Mouse (Mus musculus) hindbrain, embryonic 10.5 days (tissue): ENCODE data around the gene Stxbp1. TPM values are rescaled to one million over a fixed set of nuclear protein-coding genes. Genes with fewer than 3 reads are reported as not detected.

ENCODE experiments used
- DNase-seq: peaks from one replicate; pipeline ENCODE4 v3.0.0-alpha.2; 2017; ENCODE audit warnings: low spot score
- H3K27ac ChIP-seq: fragments of 300-500 bp; sonication (generic); 2 replicates; pipeline ENCODE4 v1.5.1; 2016; ENCODE audit warnings: mild to moderate bottlenecking, moderate library complexity
- H3K27me3 ChIP-seq: fragments of 300-500 bp; sonication (generic); 2 replicates; pipeline ENCODE4 v1.6.1; 2016; ENCODE audit warnings: mild to moderate bottlenecking; ENCODE audit not compliant: poor library complexity, insufficient read depth, severe bottlenecking
- H3K36me3 ChIP-seq: fragments of 300-500 bp; sonication (generic); 2 replicates; pipeline ENCODE4 v1.6.1; 2016; ENCODE audit warnings: mild to moderate bottlenecking, moderate library complexity
- H3K4me1 ChIP-seq: fragments of 300-500 bp; sonication (generic); replicated peaks from 2 replicates; pipeline ENCODE4 v1.6.1; 2016; ENCODE audit warnings: mild to moderate bottlenecking
- H3K4me3 ChIP-seq: fragments of 300-500 bp; sonication (generic); 2 replicates; pipeline ENCODE4 v1.5.1; 2016; ENCODE audit warnings: mild to moderate bottlenecking, moderate library complexity
- H3K9me3 ChIP-seq: fragments of 300-500 bp; sonication (generic); 2 replicates; pipeline ENCODE4 v1.6.1; 2016; ENCODE audit warnings: mild to moderate bottlenecking, moderate library complexity
- WGBS: fragments of 180-500 bp; shearing (Covaris S2); methylation state at CpG from one replicate; pipeline ENCODE4 v1.1.7; 2016; 5-methylcytosine and 5-hydroxymethylcytosine counted together
- polyA plus RNA-seq: library from polyadenylated mRNA; unstranded; fragments of >200 nt; fragmentation: Nextera tagmentation; extraction: Ambion mirVana; gene quantifications from 2 replicates; pipeline ENCODE4 v1.2.1, GENCODE M21; 2016

Gene Stxbp1
- polyA plus RNA-seq, 1 experiment from 2014 or later: 63.3 TPM

GRCm38 (mm10) chr2:32846101-32846804 is 792 bp downstream of the Stxbp1 start:
- Histone ChIP-seq H3K27ac (peak overlapping the region; percentile 89), H3K27me3 (peaks cover 18% of the 10 kb centered on the region), H3K36me3 (peaks cover 4% of the 10 kb centered on the region; the same call in 1 of the 2 replicates), H3K4me3 (peak overlapping the region; percentile 64), H3K9me3 (no peaks in the 10 kb centered on the region), H3K4me1 (peaks cover 33% of the 10 kb centered on the region)
- DNase-seq: peak; percentile 64
- WGBS: under 1% methylated on average over 33 of the region's 33 CpGs

- WGBS: 8% methylated on average over 12 of the region's 12 CpGs
- Histone ChIP-seq H3K27me3 (peaks cover 12% of the 10 kb centered on the region; the same call in 1 of the 2 replicates), H3K9me3 (no peaks in the 10 kb centered on the region), H3K4me3 (peak overlapping the region; percentile 64), H3K4me1 (peaks cover 29% of the 10 kb centered on the region), H3K27ac (no peak overlapping the region), H3K36me3 (peaks cover 4% of the 10 kb centered on the region; the same call in 1 of the 2 replicates)
- DNase-seq: no peak
These were observed 1.4 kb downstream of the Stxbp1 start for GRCm38 (mm10) chr2:32845572-32846100.

GRCm38 (mm10) chr2:32842558-32842957 is 4.5 kb downstream of the Stxbp1 start:
- Histone ChIP-seq H3K4me1 (peaks cover 46% of the 10 kb centered on the region), H3K4me3 (no peak overlapping the region), H3K9me3 (no peaks in the 10 kb centered on the region), H3K36me3 (peaks cover 4% of the 10 kb centered on the region; the same call in 1 of the 2 replicates), H3K27ac (no peak overlapping the region), H3K27me3 (peaks cover 7% of the 10 kb centered on the region; the same call in 1 of the 2 replicates)
- 39% methylated on average over 4 of the region's 4 CpGs for WGBS
- DNase-seq: no peak

- H3K4me3 ChIP-seq: no peak overlapping the region
- 67% methylated on average over 5 of the region's 5 CpGs for WGBS
- no peak overlapping the region for H3K27ac ChIP-seq
- H3K27me3 ChIP-seq: peaks cover 7% of the 10 kb centered on the region; the same call in 1 of the 2 replicates
- H3K36me3 ChIP-seq: peaks cover 4% of the 10 kb centered on the region; the same call in 1 of the 2 replicates
- DNase-seq: no peak
- H3K9me3 ChIP-seq: no peaks in the 10 kb centered on the region
- peaks cover 49% of the 10 kb centered on the region for H3K4me1 ChIP-seq
These were observed 5.9 kb downstream of the Stxbp1 start for GRCm38 (mm10) chr2:32841099-32841498.

DNA sequence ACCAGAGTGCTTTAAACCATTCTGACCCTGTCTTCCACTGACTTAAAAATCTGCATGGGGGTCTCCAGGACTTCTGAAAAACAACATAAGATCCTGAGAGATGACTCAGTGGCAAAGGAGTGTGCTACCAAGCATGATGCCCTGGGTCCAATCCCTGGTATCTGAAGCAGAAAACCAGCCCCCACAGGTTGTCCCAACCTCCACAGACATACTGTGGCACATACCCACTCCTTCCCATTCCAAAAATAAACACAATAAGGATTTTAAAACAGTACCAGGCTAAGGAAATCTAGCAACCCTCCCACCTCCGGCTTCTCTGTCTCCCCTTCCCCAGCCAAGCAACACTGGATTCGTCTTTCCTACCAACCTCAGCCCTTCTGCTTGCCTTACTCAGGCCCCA is 7.8 kb downstream of the Stxbp1 start:
- DNase-seq: no peak
- Histone ChIP-seq H3K27me3 (no peaks in the 10 kb centered on the region), H3K4me3 (no peak overlapping the region), H3K4me1 (peaks cover 46% of the 10 kb centered on the region), H3K36me3 (peaks cover 4% of the 10 kb centered on the region; the same call in 1 of the 2 replicates), H3K27ac (no peak overlapping the region), H3K9me3 (no peaks in the 10 kb centered on the region)
- 81% methylated on average over 2 of the region's 2 CpGs for WGBS

DNA sequence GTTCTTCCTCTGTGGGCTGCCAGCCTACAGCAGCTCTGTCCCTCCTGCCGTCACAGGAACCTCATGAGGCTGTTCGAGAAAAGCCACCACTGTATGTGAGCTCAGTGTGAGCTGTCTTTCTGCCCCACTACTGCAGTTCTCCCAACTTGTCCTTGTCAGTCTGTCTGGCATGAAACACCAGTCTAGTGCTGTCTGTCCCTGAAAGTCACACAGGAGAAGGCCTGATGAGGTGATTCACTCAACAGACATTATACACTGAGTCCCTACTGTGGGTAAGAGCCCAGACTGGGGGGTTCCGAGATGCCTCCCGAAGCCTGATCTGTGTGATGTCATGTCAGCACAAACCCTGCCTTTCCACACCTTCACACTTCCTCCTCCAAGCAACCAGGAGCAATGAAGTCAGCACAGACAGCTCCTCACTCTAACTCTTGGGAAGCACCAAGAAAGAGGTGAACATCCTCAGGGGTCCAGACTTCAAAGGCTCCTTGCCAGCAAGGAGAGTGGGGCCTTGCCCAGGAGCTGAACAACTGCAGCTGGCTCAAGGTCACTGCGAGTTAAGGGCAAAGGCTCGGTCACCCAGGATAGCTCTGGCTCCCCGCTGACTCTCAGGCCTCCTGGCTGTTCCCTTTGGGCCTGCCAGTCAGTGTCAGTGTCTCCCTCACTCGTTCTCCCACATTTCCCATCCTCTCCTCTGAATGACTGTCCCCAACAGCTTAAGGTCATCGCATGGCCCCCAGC is 8.7 kb downstream of the Stxbp1 start:
- H3K27me3 ChIP-seq: no peaks in the 10 kb centered on the region
- no peaks in the 10 kb centered on the region for H3K9me3 ChIP-seq
- no peak overlapping the region; the same call in 1 of the 2 replicates for H3K27ac ChIP-seq
- H3K36me3 ChIP-seq: peaks cover 4% of the 10 kb centered on the region; the same call in 1 of the 2 replicates
- no peak overlapping the region for H3K4me3 ChIP-seq
- WGBS: 66% methylated on average over 9 of the region's 9 CpGs
- DNase-seq: no peak
- peaks cover 42% of the 10 kb centered on the region for H3K4me1 ChIP-seq

DNA sequence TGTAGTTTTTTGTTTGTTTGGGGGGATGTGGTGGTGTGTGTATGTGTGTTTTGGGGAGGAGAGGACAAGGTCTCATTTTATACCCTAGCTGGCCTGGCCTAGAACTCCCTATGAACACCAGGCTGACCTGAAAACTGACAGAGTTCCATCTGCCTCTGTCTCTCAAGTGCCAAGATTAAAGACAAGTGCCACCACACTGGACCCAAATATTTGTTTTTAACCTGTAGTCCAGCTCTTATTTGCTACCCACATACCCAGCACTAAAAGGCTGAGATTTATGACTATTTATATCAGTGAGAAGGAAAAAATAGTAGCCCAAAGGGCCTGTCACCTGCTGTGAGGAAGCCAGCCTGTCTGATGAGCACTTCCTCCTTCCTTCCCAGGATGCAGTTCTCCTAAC is 11.5 kb downstream of the Stxbp1 start:
- Histone ChIP-seq H3K27me3 (no peaks in the 10 kb centered on the region), H3K9me3 (no peaks in the 10 kb centered on the region), H3K36me3 (no peaks in the 10 kb centered on the region), H3K4me1 (peaks cover 47% of the 10 kb centered on the region), H3K4me3 (no peak overlapping the region), H3K27ac (peak overlapping the region; percentile 29; the same call in 1 of the 2 replicates)
- no peak for DNase-seq

GRCm38 (mm10) chr2:32834496-32834895 is 12.5 kb downstream of the Stxbp1 start:
- no peaks in the 10 kb centered on the region for H3K9me3 ChIP-seq
- peaks cover 48% of the 10 kb centered on the region for H3K4me1 ChIP-seq
- no peak overlapping the region for H3K27ac ChIP-seq
- H3K27me3 ChIP-seq: no peaks in the 10 kb centered on the region
- WGBS: 68% methylated on average over 7 of the region's 7 CpGs
- no peak for DNase-seq
- H3K36me3 ChIP-seq: no peaks in the 10 kb centered on the region
- no peak overlapping the region for H3K4me3 ChIP-seq

DNA sequence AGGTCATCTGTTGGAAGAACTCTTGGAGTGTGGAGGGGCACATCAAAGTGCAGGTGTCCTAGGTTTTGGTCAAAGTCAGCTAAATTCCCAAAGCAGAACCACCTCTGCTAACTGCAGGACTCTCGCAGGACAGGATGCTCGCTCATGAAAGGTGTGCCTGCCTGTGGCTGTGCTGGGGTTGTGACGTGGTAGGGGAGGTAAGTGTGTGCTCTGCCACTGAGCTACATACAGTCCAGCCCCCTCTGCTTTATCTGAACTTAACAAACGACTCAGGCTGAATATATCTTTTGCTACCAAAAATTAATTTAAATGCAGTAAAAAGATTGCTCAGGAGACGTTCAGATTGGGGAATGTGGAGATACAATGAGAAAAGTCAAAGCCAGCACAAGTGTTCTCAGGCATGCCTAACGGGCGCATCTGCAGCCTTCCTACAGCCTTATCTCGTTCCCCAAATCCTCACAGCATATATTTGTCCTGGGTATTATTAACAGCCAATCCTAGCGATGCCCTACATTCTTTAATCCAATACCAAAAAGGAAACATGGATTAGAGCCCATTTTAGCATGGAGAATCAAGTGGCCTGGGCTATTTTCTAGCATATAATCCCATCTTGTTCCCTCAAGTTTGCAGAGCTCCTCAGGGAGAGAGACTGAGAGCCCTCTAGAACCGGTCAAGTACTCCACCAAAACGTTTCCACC is 17.9 kb downstream of the Stxbp1 start:
- Histone ChIP-seq H3K27ac (no peak overlapping the region), H3K4me1 (peaks cover 19% of the 10 kb centered on the region), H3K27me3 (no peaks in the 10 kb centered on the region), H3K36me3 (no peaks in the 10 kb centered on the region), H3K9me3 (no peaks in the 10 kb centered on the region), H3K4me3 (no peak overlapping the region)
- WGBS: 84% methylated on average over 11 of the region's 11 CpGs
- DNase-seq: no peak

DNA sequence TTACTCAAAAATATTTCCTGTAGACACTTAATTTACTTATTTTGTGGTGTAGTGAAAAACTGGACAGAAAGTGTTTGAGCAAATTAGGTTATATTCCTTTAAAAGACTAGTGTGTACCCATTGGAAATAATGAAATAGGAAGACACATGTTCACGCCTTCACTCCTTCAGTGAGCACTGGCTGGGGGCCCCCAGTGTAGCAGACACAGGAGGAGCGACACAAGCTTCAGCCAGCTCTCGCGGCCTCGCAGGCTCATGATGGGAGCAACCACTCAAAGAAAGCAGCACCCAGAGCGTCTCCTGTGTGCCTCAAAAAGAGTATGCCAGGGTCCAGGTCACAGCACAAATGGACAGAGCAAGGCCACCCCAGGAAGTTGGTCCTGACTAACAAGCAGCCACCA is 21.2 kb downstream of the Stxbp1 start:
- 87% methylated on average over 6 of the region's 6 CpGs for WGBS
- no peak for DNase-seq
- Histone ChIP-seq H3K4me1 (peaks cover 42% of the 10 kb centered on the region), H3K4me3 (no peak overlapping the region), H3K36me3 (no peaks in the 10 kb centered on the region), H3K9me3 (no peaks in the 10 kb centered on the region), H3K27ac (peak overlapping the region; percentile 31; the same call in 1 of the 2 replicates), H3K27me3 (no peaks in the 10 kb centered on the region)

GRCm38 (mm10) chr2:32824778-32825177 is 22.3 kb downstream of the Stxbp1 start:
- no peaks in the 10 kb centered on the region for H3K36me3 ChIP-seq
- no peak for DNase-seq
- WGBS: 91% methylated on average over 1 of the region's 1 CpGs
- H3K4me3 ChIP-seq: no peak overlapping the region
- peak overlapping the region; percentile 84; the same call in 1 of the 2 replicates for H3K27ac ChIP-seq
- no peaks in the 10 kb centered on the region for H3K27me3 ChIP-seq
- H3K9me3 ChIP-seq: no peaks in the 10 kb centered on the region
- peaks cover 38% of the 10 kb centered on the region for H3K4me1 ChIP-seq

GRCm38 (mm10) chr2:32824181-32824580 is 22.9 kb downstream of the Stxbp1 start:
- Histone ChIP-seq H3K4me1 (peaks cover 38% of the 10 kb centered on the region), H3K4me3 (no peak overlapping the region), H3K27me3 (no peaks in the 10 kb centered on the region), H3K36me3 (0 out of 2 replicates have a peak, but pooled peaks cover 3% of the 10 kb centered on the region), H3K9me3 (no peaks in the 10 kb centered on the region), H3K27ac (peak overlapping the region; percentile 84)
- WGBS: 37% methylated on average over 8 of the region's 8 CpGs
- DNase-seq: peak; percentile 60
